Mouse (Mus musculus): ENCODE results near the gene Larp1b. TPM values are rescaled to one million over a fixed set of nuclear protein-coding genes. Genes with fewer than 3 reads are reported as not detected.

Gene Larp1b
- polyA plus RNA-seq, 1 experiment from 2014 or later, result 5.0 TPM

- DNase-seq, result no peak
- Histone ChIP-seq H3K4me1 (ENCODE audit: control insufficient read depth, insufficient read depth, low read length) (peaks cover 7% of the 10 kb centered on the region; the same call in 1 of the 2 replicates), H3K36me3 (ENCODE audit: control insufficient read depth, insufficient read depth, low read length) (no peaks in the 10 kb centered on the region), H3K27ac (replicated peaks; ENCODE audit: low read depth, low read length) (no peak overlapping the region), H3K4me2 (ENCODE audit: low read length) (no peak overlapping the region), H3K4me3 (replicated peaks; ENCODE audit: low read depth, low read length) (no peak overlapping the region), H3K27me3 (ENCODE audit: control insufficient read depth, insufficient read depth, low read length) (peaks cover 19% of the 10 kb centered on the region; the same call in 1 of the 2 replicates), H3K9me3 (ENCODE audit: control insufficient read depth, low read length) (no peaks in the 10 kb centered on the region), H3K9ac (replicated peaks; ENCODE audit: low read length) (no peak overlapping the region)
- ATAC-seq (ENCODE audit: low FRiP score, low TSS enrichment), result no peak
These were observed 3.0 kb downstream of the Larp1b start for GRCm38 (mm10) chr3:40952606-40953005.

GRCm38 (mm10) chr3:40954792-40955191 is 5.2 kb downstream of the Larp1b start:
- no peak for DNase-seq
- H3K36me3 ChIP-seq (ENCODE audit: control insufficient read depth, insufficient read depth, low read length), result no peaks in the 10 kb centered on the region
- H3K27ac ChIP-seq (replicated peaks; ENCODE audit: low read depth, low read length), result no peak overlapping the region
- 86% methylated on average over 1 of the region's 1 CpGs for WGBS
- H3K9me3 ChIP-seq (ENCODE audit: control insufficient read depth, low read length), result no peaks in the 10 kb centered on the region
- no peak for ATAC-seq (ENCODE audit: low FRiP score, low TSS enrichment)
- H3K27me3 ChIP-seq (ENCODE audit: control insufficient read depth, insufficient read depth, low read length), result peaks cover 12% of the 10 kb centered on the region; the same call in 1 of the 2 replicates
- no peak overlapping the region for H3K4me3 ChIP-seq (replicated peaks; ENCODE audit: low read depth, low read length)
- peaks cover 7% of the 10 kb centered on the region; the same call in 1 of the 2 replicates for H3K4me1 ChIP-seq (ENCODE audit: control insufficient read depth, insufficient read depth, low read length)
- no peak overlapping the region for H3K4me2 ChIP-seq (ENCODE audit: low read length)
- no peak overlapping the region for H3K9ac ChIP-seq (replicated peaks; ENCODE audit: low read length)

- no peaks in the 10 kb centered on the region for H3K4me1 ChIP-seq (ENCODE audit: control insufficient read depth, insufficient read depth, low read length)
These were observed 9.2 kb downstream of the Larp1b start for GRCm38 (mm10) chr3:40958831-40959230.

GRCm38 (mm10) chr3:40980758-40981157 is 31.1 kb downstream of the Larp1b start:
- H3K4me1 ChIP-seq (ENCODE audit: control insufficient read depth, insufficient read depth, low read length), result no peaks in the 10 kb centered on the region
- no peaks in the 10 kb centered on the region for H3K27me3 ChIP-seq (ENCODE audit: control insufficient read depth, insufficient read depth, low read length)
- H3K4me3 ChIP-seq (replicated peaks; ENCODE audit: low read depth, low read length), result no peak overlapping the region
- DNase-seq, result no peak
- no peaks in the 10 kb centered on the region for H3K36me3 ChIP-seq (ENCODE audit: control insufficient read depth, insufficient read depth, low read length)
- H3K9ac ChIP-seq (replicated peaks; ENCODE audit: low read length), result no peak overlapping the region
- no peaks in the 10 kb centered on the region for H3K9me3 ChIP-seq (ENCODE audit: control insufficient read depth, low read length)
- no peak for ATAC-seq (ENCODE audit: low FRiP score, low TSS enrichment)
- H3K4me2 ChIP-seq (ENCODE audit: low read length), result no peak overlapping the region
- no peak overlapping the region for H3K27ac ChIP-seq (replicated peaks; ENCODE audit: low read depth, low read length)

More at GRCm38 (mm10) chr3:40958831-40959230, 9.2 kb downstream of the Larp1b start:
- Histone ChIP-seq H3K9me3 (ENCODE audit: control insufficient read depth, low read length) (no peaks in the 10 kb centered on the region), H3K27me3 (ENCODE audit: control insufficient read depth, insufficient read depth, low read length) (no peaks in the 10 kb centered on the region), H3K4me3 (replicated peaks; ENCODE audit: low read depth, low read length) (no peak overlapping the region), H3K36me3 (ENCODE audit: control insufficient read depth, insufficient read depth, low read length) (no peaks in the 10 kb centered on the region), H3K27ac (replicated peaks; ENCODE audit: low read depth, low read length) (no peak overlapping the region), H3K4me2 (ENCODE audit: low read length) (no peak overlapping the region), H3K9ac (replicated peaks; ENCODE audit: low read length) (no peak overlapping the region)
- DNase-seq, result no peak
- ATAC-seq (ENCODE audit: low FRiP score, low TSS enrichment), result no peak

GRCm38 (mm10) chr3:40987539-40987938 is 37.9 kb downstream of the Larp1b start:
- H3K27ac ChIP-seq (replicated peaks; ENCODE audit: low read depth, low read length), result no peak overlapping the region
- no peaks in the 10 kb centered on the region for H3K27me3 ChIP-seq (ENCODE audit: control insufficient read depth, insufficient read depth, low read length)
- WGBS, result 85% methylated on average over 5 of the region's 5 CpGs
- no peaks in the 10 kb centered on the region for H3K9me3 ChIP-seq (ENCODE audit: control insufficient read depth, low read length)
- H3K9ac ChIP-seq (replicated peaks; ENCODE audit: low read length), result no peak overlapping the region
- H3K4me3 ChIP-seq (replicated peaks; ENCODE audit: low read depth, low read length), result no peak overlapping the region
- no peak for ATAC-seq (ENCODE audit: low FRiP score, low TSS enrichment)
- no peak overlapping the region for H3K4me2 ChIP-seq (ENCODE audit: low read length)
- DNase-seq, result no peak
- no peaks in the 10 kb centered on the region for H3K36me3 ChIP-seq (ENCODE audit: control insufficient read depth, insufficient read depth, low read length)
- no peaks in the 10 kb centered on the region for H3K4me1 ChIP-seq (ENCODE audit: control insufficient read depth, insufficient read depth, low read length)

- no peak for ATAC-seq (ENCODE audit: low FRiP score, low TSS enrichment)
- peak; percentile 23 for DNase-seq
- Histone ChIP-seq H3K4me1 (ENCODE audit: control insufficient read depth, insufficient read depth, low read length) (no peaks in the 10 kb centered on the region), H3K9me3 (ENCODE audit: control insufficient read depth, low read length) (no peaks in the 10 kb centered on the region), H3K9ac (replicated peaks; ENCODE audit: low read length) (no peak overlapping the region), H3K36me3 (ENCODE audit: control insufficient read depth, insufficient read depth, low read length) (no peaks in the 10 kb centered on the region), H3K27me3 (ENCODE audit: control insufficient read depth, insufficient read depth, low read length) (no peaks in the 10 kb centered on the region), H3K4me3 (replicated peaks; ENCODE audit: low read depth, low read length) (no peak overlapping the region), H3K4me2 (ENCODE audit: low read length) (no peak overlapping the region), H3K27ac (replicated peaks; ENCODE audit: low read depth, low read length) (no peak overlapping the region)
- 77% methylated on average over 2 of the region's 2 CpGs for WGBS
These were observed 39.1 kb downstream of the Larp1b start for GRCm38 (mm10) chr3:40988722-40989121.

- no peak for DNase-seq
- no peak overlapping the region for H3K4me3 ChIP-seq (replicated peaks; ENCODE audit: low read depth, low read length)
- no peaks in the 10 kb centered on the region for H3K27me3 ChIP-seq (ENCODE audit: control insufficient read depth, insufficient read depth, low read length)
- H3K27ac ChIP-seq (replicated peaks; ENCODE audit: low read depth, low read length), result no peak overlapping the region
- ATAC-seq (ENCODE audit: low FRiP score, low TSS enrichment), result no peak
- H3K9me3 ChIP-seq (ENCODE audit: control insufficient read depth, low read length), result no peaks in the 10 kb centered on the region
- H3K36me3 ChIP-seq (ENCODE audit: control insufficient read depth, insufficient read depth, low read length), result no peaks in the 10 kb centered on the region
- no peaks in the 10 kb centered on the region for H3K4me1 ChIP-seq (ENCODE audit: control insufficient read depth, insufficient read depth, low read length)
- no peak overlapping the region for H3K9ac ChIP-seq (replicated peaks; ENCODE audit: low read length)
- WGBS, result 77% methylated on average over 3 of the region's 3 CpGs
- no peak overlapping the region for H3K4me2 ChIP-seq (ENCODE audit: low read length)
These were observed 41.9 kb downstream of the Larp1b start for GRCm38 (mm10) chr3:40991541-40991940.

GRCm38 (mm10) chr3:40995161-40995560 is 45.5 kb downstream of the Larp1b start:
- no peak for DNase-seq
- no peak overlapping the region for H3K4me2 ChIP-seq (ENCODE audit: low read length)
- WGBS, result 98% methylated on average over 1 of the region's 1 CpGs
- no peaks in the 10 kb centered on the region for H3K36me3 ChIP-seq (ENCODE audit: control insufficient read depth, insufficient read depth, low read length)
- H3K27ac ChIP-seq (replicated peaks; ENCODE audit: low read depth, low read length), result no peak overlapping the region
- no peak for ATAC-seq (ENCODE audit: low FRiP score, low TSS enrichment)
- H3K4me1 ChIP-seq (ENCODE audit: control insufficient read depth, insufficient read depth, low read length), result no peaks in the 10 kb centered on the region
- H3K27me3 ChIP-seq (ENCODE audit: control insufficient read depth, insufficient read depth, low read length), result no peaks in the 10 kb centered on the region
- H3K4me3 ChIP-seq (replicated peaks; ENCODE audit: low read depth, low read length), result no peak overlapping the region
- no peaks in the 10 kb centered on the region for H3K9me3 ChIP-seq (ENCODE audit: control insufficient read depth, low read length)
- H3K9ac ChIP-seq (replicated peaks; ENCODE audit: low read length), result no peak overlapping the region

GRCm38 (mm10) chr3:41009315-41009714 is 59.7 kb downstream of the Larp1b start:
- no peak overlapping the region for H3K4me3 ChIP-seq (replicated peaks; ENCODE audit: low read depth, low read length)
- DNase-seq (no peak), ATAC-seq (ENCODE audit: low FRiP score, low TSS enrichment) (no peak)
- no peak overlapping the region for H3K4me2 ChIP-seq (ENCODE audit: low read length)
- no peaks in the 10 kb centered on the region for H3K36me3 ChIP-seq (ENCODE audit: control insufficient read depth, insufficient read depth, low read length)
- H3K27ac ChIP-seq (replicated peaks; ENCODE audit: low read depth, low read length), result no peak overlapping the region
- no peaks in the 10 kb centered on the region for H3K9me3 ChIP-seq (ENCODE audit: control insufficient read depth, low read length)
- H3K27me3 ChIP-seq (ENCODE audit: control insufficient read depth, insufficient read depth, low read length), result no peaks in the 10 kb centered on the region
- no peak overlapping the region for H3K9ac ChIP-seq (replicated peaks; ENCODE audit: low read length)
- WGBS, result 76% methylated on average over 8 of the region's 8 CpGs
- H3K4me1 ChIP-seq (ENCODE audit: control insufficient read depth, insufficient read depth, low read length), result no peaks in the 10 kb centered on the region
